Mouse (Mus musculus) hindbrain, embryonic 16.5 days (tissue): ENCODE results near the gene Slc9a3r2. TPM values are rescaled to one million over a fixed set of nuclear protein-coding genes. Genes with fewer than 3 reads are reported as not detected.

ENCODE experiments used
- ATAC-seq: fragments of 200-750 bp; cut with Nextera tagmentation; 2 replicates; pipeline ENCODE4 v1.8.0; 2017; ENCODE audit warnings: moderate TSS enrichment, moderate library complexity
- H3K27ac ChIP-seq: fragments of 300-500 bp; sonication (generic); 2 replicates; pipeline ENCODE4 v1.5.1; 2014; ENCODE audit warnings: low read depth, mild to moderate bottlenecking, control low read depth, low read length, moderate library complexity
- H3K27me3 ChIP-seq: fragments of 300-500 bp; sonication (generic); replicated peaks from 2 replicates; pipeline ENCODE4 v1.6.1; 2014; ENCODE audit warnings: low read length; ENCODE audit not compliant: control insufficient read depth, insufficient read depth
- H3K36me3 ChIP-seq: fragments of 300-500 bp; sonication (generic); 2 replicates; pipeline ENCODE4 v1.6.1; 2014; ENCODE audit warnings: mild to moderate bottlenecking, low read length, moderate library complexity, mixed read lengths; ENCODE audit not compliant: control insufficient read depth, insufficient read depth
- H3K4me1 ChIP-seq: fragments of 300-500 bp; sonication (generic); 2 replicates; pipeline ENCODE4 v1.6.1; 2014; ENCODE audit warnings: low read depth, low read length; ENCODE audit not compliant: control insufficient read depth, insufficient read depth
- H3K4me2 ChIP-seq: fragments of 300-500 bp; sonication (generic); 2 replicates; pipeline ENCODE4 v1.6.1; 2014; ENCODE audit warnings: mild to moderate bottlenecking, low read length, control low read depth, moderate library complexity
- H3K4me3 ChIP-seq: fragments of 300-500 bp; sonication (generic); 2 replicates; pipeline ENCODE4 v1.5.1; 2014; ENCODE audit warnings: mild to moderate bottlenecking, low read length, control low read depth, moderate library complexity
- H3K9ac ChIP-seq: fragments of 300-500 bp; sonication (generic); 2 replicates; pipeline ENCODE4 v1.6.1; 2014; ENCODE audit warnings: low read depth, mild to moderate bottlenecking, control low read depth, low read length, moderate library complexity
- H3K9me3 ChIP-seq: fragments of 300-500 bp; sonication (generic); 2 replicates; pipeline ENCODE4 v1.6.1; 2014; ENCODE audit warnings: mild to moderate bottlenecking, low read length, moderate library complexity; ENCODE audit not compliant: control insufficient read depth
- WGBS: fragments of 180-500 bp; shearing (Covaris S2); extraction: QIAGEN DNeasy Blood & Tissue Kit; methylation state at CpG from one replicate; pipeline ENCODE4 v1.1.7; 2014; 5-methylcytosine and 5-hydroxymethylcytosine counted together
- polyA plus RNA-seq: library from polyadenylated mRNA; unstranded; fragments of >200 nt; fragmentation: Nextera tagmentation; extraction: Ambion mirVana; gene quantifications from 2 replicates; pipeline ENCODE4 v1.2.1, GENCODE M21; 2015

The Slc9a3r2 gene
- polyA plus RNA-seq, 1 experiment from 2014 or later = 60.8 TPM

DNA sequence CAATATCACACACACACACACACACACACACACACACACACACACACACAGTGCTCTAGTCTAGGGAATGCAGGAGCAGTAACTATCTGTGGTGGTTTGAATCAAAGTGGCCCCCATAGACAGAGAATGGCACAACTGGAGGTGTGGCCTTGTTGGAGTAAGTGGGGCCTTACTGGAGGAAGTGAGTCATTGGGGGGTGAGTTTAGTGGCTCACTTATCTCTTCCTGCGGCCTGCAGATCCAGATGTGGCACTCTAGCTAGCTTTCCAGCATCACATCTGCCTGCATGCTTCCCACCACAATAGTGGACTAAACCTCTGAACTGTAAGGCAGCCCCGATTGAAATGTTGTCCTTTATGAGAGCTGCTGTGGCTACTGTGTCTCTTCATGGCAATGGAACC, 39.4 kb downstream of the Slc9a3r2 start:
- Histone ChIP-seq H3K9me3 (no peaks in the 10 kb centered on the region), H3K4me2 (no peak overlapping the region), H3K4me1 (no peaks in the 10 kb centered on the region), H3K27me3 (no peaks in the 10 kb centered on the region), H3K9ac (no peak overlapping the region), H3K4me3 (no peak overlapping the region), H3K27ac (no peak overlapping the region), H3K36me3 (peaks cover 57% of the 10 kb centered on the region)
- no peak for ATAC-seq
- WGBS = 94% methylated on average over 2 of the region's 2 CpGs

DNA sequence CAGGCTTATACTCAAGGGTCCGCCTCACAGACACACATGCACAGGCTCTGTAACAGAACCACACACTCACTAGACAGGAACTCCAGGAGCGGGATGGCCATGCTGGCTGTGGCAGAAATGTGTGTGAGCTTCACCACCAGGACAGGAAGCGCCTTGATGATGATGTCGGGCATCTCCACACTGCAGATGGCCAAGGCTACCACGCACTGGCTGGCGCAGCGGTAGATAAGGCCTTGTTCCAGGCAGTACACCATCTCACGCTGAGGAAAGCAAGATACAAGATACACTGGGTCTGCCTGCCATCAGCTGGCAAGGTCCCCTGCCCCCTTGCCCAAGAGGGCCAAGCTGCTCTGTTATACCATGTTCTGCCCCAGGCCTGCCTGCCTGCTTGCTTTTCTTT, 41.3 kb downstream of the Slc9a3r2 start:
- no peaks in the 10 kb centered on the region for H3K9me3 ChIP-seq
- H3K4me3 ChIP-seq = no peak overlapping the region
- H3K27me3 ChIP-seq = no peaks in the 10 kb centered on the region
- H3K4me1 ChIP-seq = no peaks in the 10 kb centered on the region
- 95% methylated on average over 8 of the region's 8 CpGs for WGBS
- no peak overlapping the region for H3K9ac ChIP-seq
- no peak for ATAC-seq
- no peak overlapping the region for H3K4me2 ChIP-seq
- H3K27ac ChIP-seq = no peak overlapping the region
- H3K36me3 ChIP-seq = peaks cover 53% of the 10 kb centered on the region

DNA sequence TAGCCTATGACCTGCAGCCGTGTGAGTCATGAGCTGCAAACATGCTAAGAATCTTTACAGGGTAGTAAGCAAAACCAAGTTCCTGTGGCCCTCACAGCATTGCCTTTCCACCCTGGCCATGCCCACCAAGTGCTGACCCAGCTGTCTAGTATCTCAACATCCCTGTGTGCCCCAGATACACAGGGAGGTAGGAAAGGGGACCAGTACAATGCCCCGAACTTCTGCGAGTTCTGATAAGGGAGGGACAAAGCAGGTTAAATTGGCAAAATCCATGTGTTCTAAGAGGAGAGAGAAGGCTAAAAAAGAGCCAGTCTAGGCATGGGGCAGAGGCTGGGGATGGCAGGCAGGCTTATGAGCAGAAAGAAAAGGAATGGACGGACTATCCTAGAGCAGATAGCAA, 41.8 kb downstream of the Slc9a3r2 start:
- 93% methylated on average over 4 of the region's 4 CpGs for WGBS

DNA sequence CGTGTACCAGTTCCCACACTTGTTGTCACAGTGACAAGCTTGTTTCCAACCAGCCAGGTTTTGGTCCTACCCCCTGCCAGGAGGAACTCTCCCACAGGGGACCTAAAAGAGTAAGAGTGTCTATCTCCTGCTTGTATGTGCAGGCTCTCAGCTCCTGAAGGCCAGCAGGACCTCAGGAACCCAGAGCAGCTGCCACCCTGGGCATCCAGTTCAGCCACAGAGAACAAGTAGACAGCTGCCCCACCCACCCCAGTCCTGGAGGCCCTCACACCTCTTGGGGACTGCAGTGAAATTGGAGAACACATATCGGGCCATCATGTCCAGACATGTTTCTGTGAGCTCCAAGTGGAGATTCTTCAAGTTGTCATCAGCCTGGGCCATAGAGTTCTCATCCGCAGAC, 45.6 kb downstream of the Slc9a3r2 start:
- Histone ChIP-seq H3K9ac (no peak overlapping the region), H3K4me2 (no peak overlapping the region), H3K27me3 (no peaks in the 10 kb centered on the region), H3K4me1 (no peaks in the 10 kb centered on the region), H3K9me3 (no peaks in the 10 kb centered on the region), H3K36me3 (peaks cover 64% of the 10 kb centered on the region), H3K27ac (no peak overlapping the region), H3K4me3 (no peak overlapping the region)
- no peak for ATAC-seq
- 92% methylated on average over 3 of the region's 3 CpGs for WGBS

More for the DNA sequence above, 41.8 kb downstream of the Slc9a3r2 start:
- Histone ChIP-seq H3K9me3 (no peaks in the 10 kb centered on the region), H3K36me3 (peaks cover 48% of the 10 kb centered on the region), H3K9ac (no peak overlapping the region), H3K27me3 (no peaks in the 10 kb centered on the region), H3K4me2 (no peak overlapping the region), H3K4me1 (no peaks in the 10 kb centered on the region), H3K27ac (no peak overlapping the region), H3K4me3 (no peak overlapping the region)
- no peak for ATAC-seq

DNA sequence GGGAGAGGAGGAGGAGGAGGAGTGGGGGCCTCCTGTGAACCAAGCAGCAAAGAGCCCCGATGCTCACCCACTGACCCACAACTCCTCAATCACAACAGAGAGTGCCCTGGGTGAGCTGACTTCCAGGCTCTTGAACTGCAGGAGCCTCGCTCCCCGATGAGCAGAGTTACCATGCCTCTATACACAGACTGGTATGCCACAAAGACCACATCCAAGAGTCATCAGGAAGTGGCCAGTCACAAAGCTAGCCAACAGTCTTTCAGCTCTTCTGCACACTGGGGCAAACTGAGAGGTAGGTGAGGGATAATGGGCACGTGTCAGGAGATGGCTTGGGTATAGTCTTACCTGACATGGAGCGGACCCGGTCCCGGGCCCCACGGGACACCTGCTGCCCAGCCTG, 46.2 kb downstream of the Slc9a3r2 start:
- Histone ChIP-seq H3K36me3 (peaks cover 69% of the 10 kb centered on the region), H3K27me3 (no peaks in the 10 kb centered on the region), H3K9me3 (no peaks in the 10 kb centered on the region), H3K9ac (no peak overlapping the region), H3K4me2 (no peak overlapping the region), H3K4me1 (no peaks in the 10 kb centered on the region), H3K27ac (no peak overlapping the region), H3K4me3 (no peak overlapping the region)
- ATAC-seq = no peak
- WGBS = 96% methylated on average over 8 of the region's 8 CpGs

DNA sequence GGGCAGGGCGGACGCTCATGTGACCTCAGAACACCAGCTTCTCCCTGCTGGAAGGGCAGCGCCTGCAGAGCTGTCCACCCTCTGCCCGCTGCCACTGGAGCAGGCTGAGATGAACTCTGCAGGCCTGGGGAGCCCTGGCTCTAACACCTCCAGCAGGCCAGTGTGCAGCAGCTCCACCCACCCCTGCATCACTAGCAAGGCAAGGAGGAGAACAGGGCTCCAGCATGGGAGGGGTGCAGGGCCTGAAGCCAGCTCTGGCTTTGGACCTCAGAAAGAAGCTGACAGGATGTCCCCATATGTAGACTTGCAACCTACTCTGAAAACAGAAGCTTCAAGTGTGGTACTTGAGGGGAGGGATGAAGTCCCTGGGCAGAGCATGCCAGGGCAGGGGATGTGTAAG, 49.6 kb downstream of the Slc9a3r2 start:
- no peak for ATAC-seq
- Histone ChIP-seq H3K27ac (no peak overlapping the region), H3K9me3 (no peaks in the 10 kb centered on the region), H3K4me3 (no peak overlapping the region), H3K27me3 (no peaks in the 10 kb centered on the region), H3K36me3 (peaks cover 68% of the 10 kb centered on the region), H3K4me2 (no peak overlapping the region), H3K9ac (no peak overlapping the region), H3K4me1 (no peaks in the 10 kb centered on the region)
- WGBS = 91% methylated on average over 4 of the region's 4 CpGs

DNA sequence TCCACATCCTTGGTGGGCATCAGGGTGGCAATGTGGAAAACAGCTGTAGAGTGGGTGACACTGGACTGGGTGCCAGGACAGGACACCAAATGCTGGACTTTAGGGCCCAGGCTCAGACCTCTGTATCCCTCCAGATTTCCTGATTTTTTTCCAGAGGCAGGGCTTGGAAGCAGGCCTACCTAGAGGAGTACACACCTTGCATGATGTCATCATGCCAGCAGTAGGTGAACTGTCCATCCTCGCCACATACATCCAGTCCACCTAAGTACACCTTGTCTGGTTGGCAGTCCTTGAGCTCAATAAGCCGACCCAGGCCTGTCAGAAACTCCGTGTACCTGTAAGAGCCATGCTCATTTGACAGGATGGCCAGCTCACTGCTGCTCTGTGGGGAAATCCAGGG, 52.1 kb downstream of the Slc9a3r2 start:
- Histone ChIP-seq H3K27ac (no peak overlapping the region), H3K36me3 (peaks cover 77% of the 10 kb centered on the region), H3K9me3 (no peaks in the 10 kb centered on the region), H3K9ac (no peak overlapping the region), H3K4me2 (no peak overlapping the region), H3K4me1 (no peaks in the 10 kb centered on the region), H3K4me3 (no peak overlapping the region), H3K27me3 (no peaks in the 10 kb centered on the region)
- 92% methylated on average over 3 of the region's 3 CpGs for WGBS
- ATAC-seq = no peak

DNA sequence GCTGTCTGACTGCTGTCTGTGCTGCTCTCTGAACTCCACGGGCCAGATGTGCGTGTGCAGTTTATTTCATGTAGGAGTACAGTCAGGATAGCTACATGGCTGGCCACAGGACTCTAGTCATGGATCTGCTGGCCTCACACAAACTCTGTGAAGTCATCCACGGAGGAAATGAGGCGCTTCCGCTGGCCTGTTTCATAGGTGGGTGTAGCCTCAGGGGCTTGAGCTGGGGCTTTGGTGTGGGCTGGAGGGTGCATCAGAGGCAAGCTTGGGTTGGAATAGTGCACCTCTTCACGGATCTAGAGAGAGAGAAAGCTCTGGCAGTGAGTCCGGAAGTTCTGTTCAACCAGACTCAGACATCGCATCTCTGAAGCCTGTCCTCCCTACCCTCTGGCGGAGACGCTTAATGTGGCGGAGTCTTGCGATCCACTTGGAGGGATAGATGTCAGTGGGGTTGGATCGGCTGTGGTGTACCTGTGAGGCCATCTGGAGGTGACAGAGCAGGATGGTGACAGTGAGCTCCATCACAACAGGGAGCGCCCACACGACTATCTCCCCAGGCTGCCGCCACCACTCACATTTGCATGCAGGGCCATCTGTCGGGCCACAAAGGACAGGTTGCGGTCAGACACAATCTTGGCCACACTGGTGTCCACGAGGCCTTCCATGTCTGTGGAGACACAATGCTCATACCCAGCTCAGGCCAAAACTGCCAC, 53.5 kb downstream of the Slc9a3r2 start:
- H3K9ac ChIP-seq = no peak overlapping the region
- 84% methylated on average over 19 of the region's 19 CpGs for WGBS

DNA sequence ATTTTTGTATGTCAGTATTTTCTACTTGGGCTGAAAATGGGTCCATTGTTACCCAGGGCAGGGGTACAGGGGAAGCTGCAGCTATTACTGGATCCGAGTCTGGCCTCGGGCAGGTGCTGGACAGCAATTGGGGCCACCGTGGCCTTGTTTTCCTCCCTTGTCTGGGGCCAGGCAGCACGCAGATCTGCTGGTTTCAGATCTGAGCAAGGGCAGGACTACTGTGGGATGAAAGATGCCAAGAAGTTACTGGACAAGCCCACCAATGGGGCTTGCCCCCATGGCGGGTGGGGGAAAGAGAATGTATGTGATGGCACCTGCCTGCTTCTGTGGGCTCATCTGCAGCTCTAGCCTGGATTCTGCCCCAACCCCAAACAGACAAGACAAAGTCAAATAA, 54.1 kb downstream of the Slc9a3r2 start:
- WGBS = 82% methylated on average over 5 of the region's 5 CpGs
- no peak overlapping the region for H3K4me3 ChIP-seq
- ATAC-seq = no peak
- H3K9ac ChIP-seq = no peak overlapping the region
- peaks cover 70% of the 10 kb centered on the region for H3K36me3 ChIP-seq
- H3K4me1 ChIP-seq = no peaks in the 10 kb centered on the region
- no peak overlapping the region for H3K4me2 ChIP-seq
- no peak overlapping the region for H3K27ac ChIP-seq
- H3K9me3 ChIP-seq = no peaks in the 10 kb centered on the region
- no peaks in the 10 kb centered on the region for H3K27me3 ChIP-seq

More for the DNA sequence above, 53.5 kb downstream of the Slc9a3r2 start:
- Histone ChIP-seq H3K27ac (no peak overlapping the region), H3K4me1 (no peaks in the 10 kb centered on the region), H3K4me3 (no peak overlapping the region), H3K36me3 (peaks cover 68% of the 10 kb centered on the region), H3K4me2 (no peak overlapping the region), H3K9me3 (no peaks in the 10 kb centered on the region), H3K27me3 (no peaks in the 10 kb centered on the region)
- no peak for ATAC-seq
